Mouse (Mus musculus) heart, adult 2 months (tissue): Measurements from ENCODE around the gene Dhx40. TPM values are rescaled to one million over a fixed set of nuclear protein-coding genes. Genes with fewer than 3 reads are reported as not detected.
"Not testable (repeated sequence)": the region's sequence is repeated elsewhere in the genome, so short reads cannot be mapped to it uniquely, and the experiment has no call there.

Source experiments
- DNase-seq, 2 experiments: peaks; one replicate each; pipeline ENCODE4 v3.0.0; 2021
- H3K27ac ChIP-seq: fragments of 200-600 bp; 2 replicates; pipeline ENCODE4 v1.8.1; 2022
- H3K27me3 ChIP-seq: fragments of 200-500 bp; 2 replicates; pipeline ENCODE4 v1.6.1; 2012; ENCODE audit warnings: mild to moderate bottlenecking, low read length, inconsistent platforms, mixed read lengths; ENCODE audit not compliant: control insufficient read depth, insufficient read depth
- H3K36me3 ChIP-seq: fragments of 200-500 bp; 2 replicates; pipeline ENCODE4 v1.6.1; 2012; ENCODE audit warnings: low read length, inconsistent platforms; ENCODE audit not compliant: control insufficient read depth, insufficient read depth
- H3K4me1 ChIP-seq: fragments of 200-500 bp; 2 replicates; pipeline ENCODE4 v1.6.1; 2011; ENCODE audit warnings: low read length; ENCODE audit not compliant: control insufficient read depth, insufficient read depth
- H3K4me3 ChIP-seq: fragments of 200-600 bp; 2 replicates; pipeline ENCODE4 v1.8.1; 2022
- H3K79me2 ChIP-seq: fragments of 200-500 bp; replicated peaks from 2 replicates; pipeline ENCODE4 v1.6.1; 2012; ENCODE audit warnings: mild to moderate bottlenecking, inconsistent platforms, low read length, moderate library complexity, mixed read lengths; ENCODE audit not compliant: control insufficient read depth, insufficient read depth
- H3K9ac ChIP-seq: fragments of 200-500 bp; 2 replicates; pipeline ENCODE4 v1.6.1; 2012; ENCODE audit warnings: low read depth, mild to moderate bottlenecking, control low read depth, inconsistent platforms, low read length, mixed read lengths
- CTCF ChIP-seq: fragments of 200-600 bp; IDR thresholded peaks from 2 replicates; pipeline ENCODE4 v1.8.1; 2022; ENCODE audit warnings: antibody characterized with exemption, mild to moderate bottlenecking, moderate library complexity
- EP300 ChIP-seq: fragments of 200-500 bp; IDR thresholded peaks from 2 replicates; pipeline ENCODE4 v1.6.1; 2011; ENCODE audit warnings: low read depth, low read length, control low read depth; ENCODE audit not compliant: insufficient read depth
- POLR2A ChIP-seq: fragments of 200-500 bp; IDR thresholded peaks from 2 replicates; pipeline ENCODE4 v1.6.1; 2011; ENCODE audit warnings: mild to moderate bottlenecking, low read depth, low read length, control low read depth; ENCODE audit not compliant: insufficient read depth
- WGBS: fragments of 180-500 bp; shearing (Covaris S2); methylation state at CpG from one replicate; pipeline ENCODE4 v1.1.7; 2018; 5-methylcytosine and 5-hydroxymethylcytosine counted together
- intact Hi-C: fragments of 180-260 bp; cut with DNase I; formaldehyde crosslinking; loops from one replicate; pipeline ENCODE4 v1.15.1; 2025
- polyA plus RNA-seq: library from polyadenylated mRNA; depleted of rRNA; stranded (reverse); fragments of >200 nt; gene quantifications from 2 replicates; pipeline ENCODE4 v1.2.3, GENCODE M21; 2012
- total RNA-seq, 2 experiments: library from RNA; stranded (reverse); gene quantifications; 2 replicates each; pipeline ENCODE4 v1.2.3; 2021

Gene Dhx40
- total and polyA plus RNA-seq, 3 experiments, result 3.6 to 18.1 (median 13.8) TPM

- no peak for TF ChIP-seq CTCF
- TF ChIP-seq POLR2A, result no peak
- TF ChIP-seq EP300, result no peak
These were observed 21.8 kb downstream of the Dhx40 start for GRCm38 (mm10) chr11:86785767-86786166.

GRCm38 (mm10) chr11:86769884-86770283 is 37.7 kb downstream of the Dhx40 start:
- H3K4me3 ChIP-seq, result no peak overlapping the region
- intact Hi-C loops, result no loop called here
- no peak for DNase-seq
- H3K4me1 ChIP-seq, result peaks cover 2% of the 10 kb centered on the region
- peaks cover 8% of the 10 kb centered on the region for H3K36me3 ChIP-seq
- H3K27ac ChIP-seq, result no peak overlapping the region
- no peaks in the 10 kb centered on the region for H3K79me2 ChIP-seq
- H3K27me3 ChIP-seq, result no peaks in the 10 kb centered on the region
- H3K9ac ChIP-seq, result no peak overlapping the region
- TF ChIP-seq EP300 (no peak), CTCF (no peak), POLR2A (no peak)
- 30% methylated on average over 4 of the region's 4 CpGs for WGBS

More at GRCm38 (mm10) chr11:86785767-86786166, 21.8 kb downstream of the Dhx40 start:
- H3K36me3 ChIP-seq, result peaks cover 7% of the 10 kb centered on the region
- no peak overlapping the region for H3K4me3 ChIP-seq
- intact Hi-C loops, result no loop called here
- no peaks in the 10 kb centered on the region for H3K27me3 ChIP-seq
- peaks cover 1% of the 10 kb centered on the region; the same call in 1 of the 2 replicates for H3K4me1 ChIP-seq
- WGBS, result 92% methylated on average over 2 of the region's 2 CpGs
- no peak overlapping the region for H3K9ac ChIP-seq
- no peaks in the 10 kb centered on the region for H3K79me2 ChIP-seq
- no peak overlapping the region for H3K27ac ChIP-seq
- DNase-seq, result no peak

- TF ChIP-seq EP300 (no peak), CTCF (no peak), POLR2A (no peak)
- no peak for DNase-seq
- intact Hi-C loops, result no loop called here
- H3K79me2 ChIP-seq, result no peaks in the 10 kb centered on the region
- H3K4me3 ChIP-seq, result no peak overlapping the region
- no peaks in the 10 kb centered on the region; the same call in 1 of the 2 replicates for H3K36me3 ChIP-seq
- 98% methylated on average over 2 of the region's 2 CpGs for WGBS
- no peaks in the 10 kb centered on the region for H3K27me3 ChIP-seq
- no peaks in the 10 kb centered on the region for H3K4me1 ChIP-seq
- H3K9ac ChIP-seq, result no peak overlapping the region
- H3K27ac ChIP-seq, result no peak overlapping the region
These were observed 43.0 kb downstream of the Dhx40 start for GRCm38 (mm10) chr11:86764501-86764900.

GRCm38 (mm10) chr11:86763127-86763526 is 44.4 kb downstream of the Dhx40 start:
- WGBS, result 93% methylated on average over 11 of the region's 11 CpGs
- H3K4me3 ChIP-seq, H3K79me2 ChIP-seq, H3K27ac ChIP-seq, DNase-seq, H3K4me1 ChIP-seq, H3K36me3 ChIP-seq, intact Hi-C loops, H3K9ac ChIP-seq, H3K27me3 ChIP-seq: not testable (repeated sequence)

DNA sequence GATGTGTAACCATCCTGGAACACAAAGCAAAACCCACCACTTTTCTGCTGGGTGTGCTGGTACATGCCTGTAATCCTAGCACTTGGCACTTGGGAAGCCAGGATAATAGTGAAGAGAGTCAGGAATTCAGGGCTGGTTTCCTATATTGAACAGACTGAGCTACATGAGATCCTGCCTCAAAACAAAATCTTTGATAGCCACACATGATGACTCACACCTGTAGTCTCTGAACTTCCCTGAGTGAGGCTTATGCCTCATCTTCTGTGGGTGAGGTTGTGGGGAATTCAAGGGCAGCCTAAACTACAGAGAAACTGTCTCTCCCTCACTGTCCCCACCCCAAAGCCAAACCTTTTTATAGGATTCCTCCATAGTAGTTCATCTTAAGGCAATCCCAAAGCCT is 47.2 kb downstream of the Dhx40 start:
- Histone ChIP-seq H3K4me1 (peaks cover 1% of the 10 kb centered on the region; the same call in 1 of the 2 replicates), H3K27me3 (no peaks in the 10 kb centered on the region), H3K79me2 (peaks cover 5% of the 10 kb centered on the region), H3K9ac (no peak overlapping the region), H3K4me3 (no peak overlapping the region), H3K36me3 (peaks cover 7% of the 10 kb centered on the region), H3K27ac (no peak overlapping the region)
- no peak for TF ChIP-seq EP300
- TF ChIP-seq CTCF, result no peak
- no peak for TF ChIP-seq POLR2A
- DNase-seq, result no peak
- intact Hi-C loops, result no loop called here

GRCm38 (mm10) chr11:86759886-86760285 is 47.7 kb downstream of the Dhx40 start:
- TF ChIP-seq POLR2A, result no peak
- no peak for TF ChIP-seq CTCF
- TF ChIP-seq EP300, result no peak

More at GRCm38 (mm10) chr11:86759886-86760285, 47.7 kb downstream of the Dhx40 start:
- intact Hi-C loops, result loop anchor here (5.0 kb wide), 2 partner anchors 77 to 78 kb away; partner anchors contain the start of genes Ptrh2 and Vmp1
- DNase-seq, result no peak
- Histone ChIP-seq H3K27me3 (no peaks in the 10 kb centered on the region), H3K9ac (no peak overlapping the region), H3K4me1 (peaks cover 1% of the 10 kb centered on the region; the same call in 1 of the 2 replicates), H3K27ac (no peak overlapping the region), H3K36me3 (peaks cover 12% of the 10 kb centered on the region), H3K79me2 (peaks cover 5% of the 10 kb centered on the region), H3K4me3 (no peak overlapping the region)
- 89% methylated on average over 2 of the region's 2 CpGs for WGBS
